Mouse (Mus musculus): ENCODE results near the gene Rnf31. TPM values are rescaled to one million over a fixed set of nuclear protein-coding genes. Genes with fewer than 3 reads are reported as not detected.

Rnf31 gene
- polyA plus RNA-seq, 1 experiment = 39.1 TPM

DNA sequence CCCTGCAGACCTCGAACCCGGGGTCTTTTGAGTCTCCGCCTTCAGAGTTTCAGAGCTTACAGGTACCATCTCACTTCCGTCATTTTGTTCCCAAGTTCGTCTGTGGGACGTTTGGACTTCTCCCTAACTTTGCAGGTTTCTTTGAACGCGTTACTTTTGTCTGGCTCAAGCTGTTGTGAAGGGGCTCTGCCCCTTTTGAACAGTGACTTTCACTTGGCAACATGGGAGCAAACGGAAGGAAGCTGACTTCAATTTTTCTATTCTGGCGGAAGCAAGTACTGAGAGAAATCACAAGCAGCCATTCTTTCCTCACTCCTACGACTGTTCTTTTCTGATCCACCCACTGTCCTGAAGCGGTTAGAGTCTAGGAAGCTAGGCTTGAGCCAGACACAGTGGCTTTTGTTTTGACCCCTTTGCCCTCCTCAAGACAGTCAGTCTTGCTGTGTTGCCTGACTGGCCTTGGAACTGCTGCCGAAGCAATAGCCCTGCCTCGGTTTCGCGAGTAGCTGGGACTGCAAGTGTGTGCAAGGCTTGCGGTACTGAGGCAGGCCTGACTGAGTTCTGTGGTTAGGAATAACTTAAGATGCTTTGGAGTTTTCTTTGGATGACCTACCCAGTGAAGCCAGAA, 52.9 kb downstream of the Rnf31 start:
- Histone ChIP-seq H3K4me1 (ENCODE audit: control insufficient read depth, insufficient read depth, low read length) (peaks cover 2% of the 10 kb centered on the region), H3K9me3 (replicated peaks; ENCODE audit: control insufficient read depth, insufficient read depth, low read length, poor library complexity, severe bottlenecking) (no peaks in the 10 kb centered on the region), H3K27me3 (ENCODE audit: control insufficient read depth, insufficient read depth, low read length, poor library complexity, severe bottlenecking) (no peaks in the 10 kb centered on the region), H3K36me3 (ENCODE audit: control insufficient read depth, insufficient read depth, low read length, poor library complexity, severe bottlenecking) (peaks cover 3% of the 10 kb centered on the region), H3K9ac (ENCODE audit: low read depth, poor library complexity, severe bottlenecking) (peak overlapping the region; percentile 91), H3K4me3 (ENCODE audit: low read depth, low read length) (peak overlapping the region; percentile 84), H3K27ac (ENCODE audit: insufficient read depth, low read length) (no peak overlapping the region)
- no peak for TF ChIP-seq EP300 (IDR thresholded peaks at IDR 0.05; ENCODE audit: insufficient read depth, low read depth, low read length)

DNA sequence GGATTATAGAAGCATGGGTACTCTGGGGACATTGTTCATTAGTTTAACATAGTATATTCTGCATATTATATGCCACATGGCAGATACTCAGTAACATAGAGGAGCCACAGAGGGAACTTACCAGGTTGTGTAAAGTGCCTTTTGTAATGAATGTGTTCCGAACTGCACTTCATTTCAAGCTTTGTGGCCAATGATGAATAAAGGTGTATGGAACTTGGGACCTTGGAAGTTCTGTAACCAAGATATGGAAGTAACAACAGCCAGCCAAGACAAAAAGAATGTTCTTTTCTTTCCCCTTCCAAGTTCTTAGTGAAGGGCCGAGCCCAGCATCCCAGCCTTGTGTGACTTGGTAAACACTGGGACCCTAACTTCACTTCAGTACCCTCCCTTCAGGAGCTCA, 58.4 kb downstream of the Rnf31 start, which contains the start of gene Tssk4:
Gene Tssk4, plus strand, starts transcription at position 301 of the 400 bp plus-strand sequence.
- Histone ChIP-seq H3K9me3 (replicated peaks; ENCODE audit: control insufficient read depth, insufficient read depth, low read length, poor library complexity, severe bottlenecking) (no peaks in the 10 kb centered on the region), H3K27me3 (ENCODE audit: control insufficient read depth, insufficient read depth, low read length, poor library complexity, severe bottlenecking) (no peaks in the 10 kb centered on the region), H3K4me1 (ENCODE audit: control insufficient read depth, insufficient read depth, low read length) (no peaks in the 10 kb centered on the region), H3K27ac (ENCODE audit: insufficient read depth, low read length) (no peak within 1 kb of the TSS), H3K36me3 (ENCODE audit: control insufficient read depth, insufficient read depth, low read length, poor library complexity, severe bottlenecking) (no peaks in the 10 kb centered on the region), H3K4me3 (ENCODE audit: low read depth, low read length) (no peak within 1 kb of the TSS), H3K9ac (ENCODE audit: low read depth, poor library complexity, severe bottlenecking) (no peak within 1 kb of the TSS)
- no peak for TF ChIP-seq POLR2A (IDR thresholded peaks at IDR 0.05; ENCODE audit: insufficient read depth, low read length)
- TF ChIP-seq CTCF (IDR thresholded peaks at IDR 0.05; ENCODE audit: low read depth, low read length) = no peak
- no peak for TF ChIP-seq EP300 (IDR thresholded peaks at IDR 0.05; ENCODE audit: insufficient read depth, low read depth, low read length)

- H3K9ac ChIP-seq (ENCODE audit: low read depth, poor library complexity, severe bottlenecking) = no peak overlapping the region
- no peaks in the 10 kb centered on the region for H3K36me3 ChIP-seq (ENCODE audit: control insufficient read depth, insufficient read depth, low read length, poor library complexity, severe bottlenecking)
- no peak overlapping the region for H3K4me3 ChIP-seq (ENCODE audit: low read depth, low read length)
- no peaks in the 10 kb centered on the region for H3K4me1 ChIP-seq (ENCODE audit: control insufficient read depth, insufficient read depth, low read length)
- no peak for TF ChIP-seq EP300 (IDR thresholded peaks at IDR 0.05; ENCODE audit: insufficient read depth, low read depth, low read length)
- TF ChIP-seq POLR2A (IDR thresholded peaks at IDR 0.05; ENCODE audit: insufficient read depth, low read length) = no peak
- TF ChIP-seq CTCF (IDR thresholded peaks at IDR 0.05; ENCODE audit: low read depth, low read length) = no peak
- no peaks in the 10 kb centered on the region for H3K27me3 ChIP-seq (ENCODE audit: control insufficient read depth, insufficient read depth, low read length, poor library complexity, severe bottlenecking)
- no peaks in the 10 kb centered on the region for H3K9me3 ChIP-seq (replicated peaks; ENCODE audit: control insufficient read depth, insufficient read depth, low read length, poor library complexity, severe bottlenecking)
- H3K27ac ChIP-seq (ENCODE audit: insufficient read depth, low read length) = no peak overlapping the region
Observed at GRCm38 (mm10) chr14:55651528-55651927, 60.0 kb downstream of the Rnf31 start.

Other genes starting within 250 kb of the Rnf31 start
- 24.8 and 29.6 TPM in 2 replicates for gene Dhrs4, start 113.0 kb upstream of the Rnf31 start, polyA plus RNA-seq (2011; ENCODE audit: insufficient read depth, insufficient read length, low read depth, missing spikeins)
- 7.5 and 9.9 TPM in 2 replicates for gene Carmil3, start 101.1 kb upstream of the Rnf31 start, polyA plus RNA-seq (2011; ENCODE audit: insufficient read depth, insufficient read length, low read depth, missing spikeins)
- not detected in 2 replicates for gene Cpne6, start 81.3 kb upstream of the Rnf31 start, polyA plus RNA-seq (2011; ENCODE audit: insufficient read depth, insufficient read length, low read depth, missing spikeins)
- gene Nrl, start 66.7 kb upstream of the Rnf31 start, polyA plus RNA-seq (2011; ENCODE audit: insufficient read depth, insufficient read length, low read depth, missing spikeins) = not detected in 2 replicates
- 18.0 and 21.2 TPM in 2 replicates for gene Pck2, start 51.4 kb upstream of the Rnf31 start, polyA plus RNA-seq (2011; ENCODE audit: insufficient read depth, insufficient read length, low read depth, missing spikeins)
- gene Dcaf11, start 31.7 kb upstream of the Rnf31 start, polyA plus RNA-seq (2011; ENCODE audit: insufficient read depth, insufficient read length, low read depth, missing spikeins) = 25.6 and 34.7 TPM in 2 replicates
- gene A730061H03Rik, start 31.3 kb upstream of the Rnf31 start, polyA plus RNA-seq (2011; ENCODE audit: insufficient read depth, insufficient read length, low read depth, missing spikeins) = not detected in 2 replicates
- 1.5 TPM in 1 of 2 replicates, not detected in the other for gene Fitm1, start 16.1 kb upstream of the Rnf31 start, polyA plus RNA-seq (2011; ENCODE audit: insufficient read depth, insufficient read length, low read depth, missing spikeins)
- gene Psme1, start 13.6 kb upstream of the Rnf31 start, polyA plus RNA-seq (2011; ENCODE audit: insufficient read depth, insufficient read length, low read depth, missing spikeins) = 188 and 199 TPM in 2 replicates
- 5.3 and 6.1 TPM in 2 replicates for gene Emc9, start 6.4 kb upstream of the Rnf31 start, polyA plus RNA-seq (2011; ENCODE audit: insufficient read depth, insufficient read length, low read depth, missing spikeins)
- 195 and 200 TPM in 2 replicates for gene Psme2, start 595 bp upstream of the Rnf31 start, polyA plus RNA-seq (2011; ENCODE audit: insufficient read depth, insufficient read length, low read depth, missing spikeins)
- gene Irf9, start 11.9 kb downstream of the Rnf31 start, polyA plus RNA-seq (2011; ENCODE audit: insufficient read depth, insufficient read length, low read depth, missing spikeins) = 9.6 and 10.9 TPM in 2 replicates
- 16.4 and 20.6 TPM in 2 replicates for gene Rec8, start 26.3 kb downstream of the Rnf31 start, polyA plus RNA-seq (2011; ENCODE audit: insufficient read depth, insufficient read length, low read depth, missing spikeins)
- gene Ipo4, start 44.2 kb downstream of the Rnf31 start, polyA plus RNA-seq (2011; ENCODE audit: insufficient read depth, insufficient read length, low read depth, missing spikeins) = 69.4 and 88.5 TPM in 2 replicates
- gene Gm49378, start 46.2 kb downstream of the Rnf31 start, polyA plus RNA-seq (2011; ENCODE audit: insufficient read depth, insufficient read length, low read depth, missing spikeins) = 9.8 and 14.1 TPM in 2 replicates
- 22.7 and 25.1 TPM in 2 replicates for gene Tm9sf1, start 52.1 kb downstream of the Rnf31 start, polyA plus RNA-seq (2011; ENCODE audit: insufficient read depth, insufficient read length, low read depth, missing spikeins)
- gene Tssk4, start 58.5 kb downstream of the Rnf31 start, polyA plus RNA-seq (2011; ENCODE audit: insufficient read depth, insufficient read length, low read depth, missing spikeins) = not detected in 2 replicates
- 33.2 and 36.0 TPM in 2 replicates for gene Mdp1, start 68.8 kb downstream of the Rnf31 start, polyA plus RNA-seq (2011; ENCODE audit: insufficient read depth, insufficient read length, low read depth, missing spikeins)
- gene Gmpr2, start 80.2 kb downstream of the Rnf31 start, polyA plus RNA-seq (2011; ENCODE audit: insufficient read depth, insufficient read length, low read depth, missing spikeins) = 22.2 and 26.7 TPM in 2 replicates
- 229 and 241 TPM in 2 replicates for gene Nedd8, start 80.4 kb downstream of the Rnf31 start, polyA plus RNA-seq (2011; ENCODE audit: insufficient read depth, insufficient read length, low read depth, missing spikeins)
- 50.9 and 63.6 TPM in 2 replicates for gene Tinf2, start 90.1 kb downstream of the Rnf31 start, polyA plus RNA-seq (2011; ENCODE audit: insufficient read depth, insufficient read length, low read depth, missing spikeins)
- gene Tgm1, start 122.2 kb downstream of the Rnf31 start, polyA plus RNA-seq (2011; ENCODE audit: insufficient read depth, insufficient read length, low read depth, missing spikeins) = 24.3 and 26.9 TPM in 2 replicates
- gene Rabggta, start 130.6 kb downstream of the Rnf31 start, polyA plus RNA-seq (2011; ENCODE audit: insufficient read depth, insufficient read length, low read depth, missing spikeins) = 39.6 and 42.5 TPM in 2 replicates
- 34.7 and 38.9 TPM in 2 replicates for gene Dhrs1, start 154.0 kb downstream of the Rnf31 start, polyA plus RNA-seq (2011; ENCODE audit: insufficient read depth, insufficient read length, low read depth, missing spikeins)
- gene Nop9, start 154.0 kb downstream of the Rnf31 start, polyA plus RNA-seq (2011; ENCODE audit: insufficient read depth, insufficient read length, low read depth, missing spikeins) = 56.2 and 59.8 TPM in 2 replicates
- gene Cideb, start 166.8 kb downstream of the Rnf31 start, polyA plus RNA-seq (2011; ENCODE audit: insufficient read depth, insufficient read length, low read depth, missing spikeins) = not detected in 2 replicates
- gene Ltb4r2, start 169.7 kb downstream of the Rnf31 start, polyA plus RNA-seq (2011; ENCODE audit: insufficient read depth, insufficient read length, low read depth, missing spikeins) = 5.3 and 6.8 TPM in 2 replicates
- 2.6 and 3.0 TPM in 2 replicates for gene Ltb4r1, start 174.3 kb downstream of the Rnf31 start, polyA plus RNA-seq (2011; ENCODE audit: insufficient read depth, insufficient read length, low read depth, missing spikeins)
- gene Adcy4, start 192.4 kb downstream of the Rnf31 start, polyA plus RNA-seq (2011; ENCODE audit: insufficient read depth, insufficient read length, low read depth, missing spikeins) = 0.30 and 1.2 TPM in 2 replicates
- 11.0 and 16.4 TPM in 2 replicates for gene Ripk3, start 197.2 kb downstream of the Rnf31 start, polyA plus RNA-seq (2011; ENCODE audit: insufficient read depth, insufficient read length, low read depth, missing spikeins)
- gene Nfatc4, start 231.4 kb downstream of the Rnf31 start, polyA plus RNA-seq (2011; ENCODE audit: insufficient read depth, insufficient read length, low read depth, missing spikeins) = 57.0 and 57.7 TPM in 2 replicates